Comparison of ENCODE assay signal across 15 mouse cellular contexts in genomic region chr8:94819671-94820179, GRCm38 (mm10). TPM values are rescaled to one million over a fixed set of nuclear protein-coding genes. Genes with fewer than 3 reads are reported as not detected.
"Had no signal": no experiment of that assay in that cellular context is flagged by ENCODE, and none has a peak within 500 bp of the region (broad histone marks: within the 10 kb centered on the region; RNA-seq: fewer than 3 reads in every experiment).

No protein-coding gene starts in this region.

- H3K9ac ChIP-seq: lung, embryonic 14.5 days; midbrain, embryonic 12.5 days; neural tube, embryonic 15.5 days had no signal

- H3K27ac ChIP-seq: layer of hippocampus, adult 2 months; limb, embryonic 10.5 days; macrophage; midbrain, embryonic 12.5 days; neural tube, embryonic 15.5 days; stomach, postnatal 0 days had no signal

- H3K27me3 ChIP-seq: megakaryocyte, embryonic 14.5 days; midbrain, embryonic 12.5 days; neural tube, embryonic 15.5 days had no signal

- DNase-seq: kidney, postnatal 4 days; lung, embryonic 14.5 days; lung, postnatal 10 days; thymus, adult 18-20 months; thymus, postnatal 14 days had no signal

- H3K4me3 ChIP-seq: layer of hippocampus, adult 2 months; limb, embryonic 10.5 days; megakaryocyte, embryonic 14.5 days; midbrain, embryonic 12.5 days; neural tube, embryonic 15.5 days had no signal

- H3K4me2 ChIP-seq: lung, embryonic 14.5 days; midbrain, embryonic 12.5 days; neural tube, embryonic 15.5 days had no signal

- H3K4me1 ChIP-seq: limb, embryonic 10.5 days; midbrain, embryonic 12.5 days; neural tube, embryonic 15.5 days had no signal

- H3K9me3 ChIP-seq: limb, embryonic 10.5 days; megakaryocyte, embryonic 14.5 days; midbrain, embryonic 12.5 days; neural tube, embryonic 15.5 days had no signal

- ATAC-seq: inflammation-experienced regulatory T-cells, adult 6 months; intestine, postnatal 0 days had no signal

RNA-seq across cellular contexts. Expression of gene Ccl17, which starts 9.5 kb away (rescaled TPM):
- polyA plus RNA-seq: inflammation-experienced regulatory T-cells, adult 6 months; limb, embryonic 10.5 days; lung, embryonic 14.5 days; macrophage; midbrain, embryonic 12.5 days; neural tube, embryonic 11.5 days had no signal
